Mouse (Mus musculus) stomach, postnatal 0 days (tissue): ENCODE measurements around the gene Rbbp7.

ENCODE experiments used
- CTCF ChIP-seq: IDR thresholded peaks from 2 replicates; pipeline ENCODE4 v1.5.1; 2016; ENCODE audit warnings: antibody characterized with exemption, low read depth, mild to moderate bottlenecking, moderate library complexity
- EP300 ChIP-seq: optimal IDR thresholded peaks from 2 replicates; pipeline ENCODE3; 2016; ENCODE audit warnings: antibody characterized with exemption

- no peak for TF ChIP-seq CTCF
- no peak for TF ChIP-seq EP300
Measured at GRCm38 (mm10) chrX:162828016-162828415, 67.8 kb downstream of the Rbbp7 start.
